Mouse (Mus musculus) naive thymus-derived CD4-positive, alpha-beta T cell, adult 5 months (primary cell): ENCODE data around the gene Rab11b. TPM values are rescaled to one million over a fixed set of nuclear protein-coding genes. Genes with fewer than 3 reads are reported as not detected.

Source experiments
- polyA plus RNA-seq: library from polyadenylated mRNA; unstranded; fragments of 100-300 nt; shearing (Covaris generic); gene quantifications from one replicate; pipeline ENCODE4 v1.2.1, GENCODE M21; 2017

Gene Rab11b
- 330 TPM for polyA plus RNA-seq

DNA sequence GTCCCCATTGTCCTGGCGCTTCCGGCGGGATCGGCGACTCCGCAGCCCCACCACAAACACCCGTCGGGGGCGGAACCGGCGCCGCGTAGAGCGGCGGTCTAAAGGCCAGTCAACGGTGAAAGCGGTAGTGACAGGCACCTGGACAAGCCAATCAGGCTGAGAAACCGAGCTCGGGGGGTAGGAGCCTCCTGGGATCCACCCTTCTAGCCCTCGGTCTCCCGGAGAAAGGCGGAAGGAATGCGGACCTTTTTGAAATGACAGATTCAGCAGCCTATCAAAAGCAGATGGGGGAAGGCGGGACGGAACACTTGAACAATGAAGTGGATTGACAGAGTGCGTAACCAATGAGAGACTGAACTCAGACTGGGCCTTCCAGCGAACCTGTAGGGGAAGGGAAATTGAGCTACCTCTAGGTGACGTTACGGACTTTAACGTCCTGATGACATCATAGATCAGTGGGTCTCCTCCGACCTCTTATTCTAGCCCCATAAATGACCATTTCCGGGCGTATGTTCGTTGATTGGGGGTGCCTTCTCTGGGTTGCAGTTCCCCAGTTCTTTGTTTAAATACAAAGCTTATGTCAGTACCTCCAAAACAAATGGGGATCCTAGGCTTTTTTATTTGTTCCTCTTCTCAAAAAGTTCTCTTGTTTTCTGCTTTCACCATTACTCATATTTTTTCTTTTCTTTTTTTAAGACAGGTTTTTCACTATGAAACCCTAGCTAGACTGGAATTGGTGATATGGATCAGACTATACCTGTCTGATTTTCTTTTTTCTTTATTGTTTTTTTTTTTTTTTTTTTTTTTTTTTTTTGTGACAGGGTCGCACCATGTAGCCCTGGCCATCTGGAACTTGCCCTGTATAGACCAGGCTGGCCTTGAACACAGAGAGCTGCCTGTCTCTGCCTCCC, at the start of gene Rab11b:
Gene Rab11b, minus strand, starts transcription at position 276 of the 911 bp plus-strand sequence.

GRCm38 (mm10) chr17:33781124-33781977, 21.0 kb upstream of the Rab11b start, which contains the start of gene Angptl4:
Angptl4 (minus strand) TSS chr17:33781830.

GRCm38 (mm10) chr17:33718384-33718881, 41.9 kb downstream of the Rab11b start, which contains the start of gene March2:
March2 (minus strand) TSS chr17:33718670.

Other genes starting within 250 kb of the Rab11b start
- 103 TPM for gene Adamts10, start 236.3 kb downstream of the Rab11b start, polyA plus RNA-seq
- gene Myo1f, start 204.8 kb downstream of the Rab11b start, polyA plus RNA-seq: 0.60 TPM
- gene Zfp414, start 131.4 kb downstream of the Rab11b start, polyA plus RNA-seq: 37.1 TPM
- not detected for gene Pram1, start 122.5 kb downstream of the Rab11b start, polyA plus RNA-seq
- 353 TPM for gene Hnrnpm, start 73.7 kb downstream of the Rab11b start, polyA plus RNA-seq
- gene March2, start 41.9 kb downstream of the Rab11b start, polyA plus RNA-seq: 90.7 TPM
- 0.50 TPM for gene Angptl4, start 21.3 kb upstream of the Rab11b start, polyA plus RNA-seq
- 2.5 TPM for gene Kank3, start 50.0 kb upstream of the Rab11b start, polyA plus RNA-seq
- 1,419 TPM for gene Rps28, start 64.0 kb upstream of the Rab11b start, polyA plus RNA-seq
- 194 TPM for gene Ndufa7, start 64.0 kb upstream of the Rab11b start, polyA plus RNA-seq
- gene Cd320, start 82.6 kb upstream of the Rab11b start, polyA plus RNA-seq: 13.0 TPM
- not detected for gene Gm7029, start 113.3 kb upstream of the Rab11b start, polyA plus RNA-seq
- gene Kifc1, start 130.1 kb upstream of the Rab11b start, polyA plus RNA-seq: 1.0 TPM
- gene Platr17, start 144.6 kb upstream of the Rab11b start, polyA plus RNA-seq: 3.7 TPM
- gene Daxx, start 148.9 kb upstream of the Rab11b start, polyA plus RNA-seq: 105 TPM
- 322 TPM for gene Tapbp, start 155.4 kb upstream of the Rab11b start, polyA plus RNA-seq
- 17.5 TPM for gene Zbtb22, start 155.4 kb upstream of the Rab11b start, polyA plus RNA-seq
- 145 TPM for gene Rgl2, start 169.0 kb upstream of the Rab11b start, polyA plus RNA-seq
- gene Pfdn6, start 179.8 kb upstream of the Rab11b start, polyA plus RNA-seq: 100 TPM
- 60.9 TPM for gene Wdr46, start 180.1 kb upstream of the Rab11b start, polyA plus RNA-seq
- gene B3galt4, start 191.0 kb upstream of the Rab11b start, polyA plus RNA-seq: 27.2 TPM
- gene Vps52, start 195.3 kb upstream of the Rab11b start, polyA plus RNA-seq: 53.7 TPM
- gene Rps18, start 195.5 kb upstream of the Rab11b start, polyA plus RNA-seq: 3,154 TPM
- gene H2-K1, start 239.8 kb upstream of the Rab11b start, polyA plus RNA-seq: 11,864 TPM